Mouse (Mus musculus) midbrain, postnatal 0 days (tissue): ENCODE data around the gene Wdtc1. TPM values are rescaled to one million over a fixed set of nuclear protein-coding genes. Genes with fewer than 3 reads are reported as not detected.

ENCODE experiments used
- ATAC-seq: fragments of 200-750 bp; cut with Nextera tagmentation; 2 replicates; pipeline ENCODE4 v1.8.0; 2017; ENCODE audit warnings: moderate number of reproducible peaks, mild to moderate bottlenecking, moderate TSS enrichment, moderate library complexity; ENCODE audit not compliant: low FRiP score
- DNase-seq: peaks from one replicate; pipeline ENCODE4 v3.0.0-alpha.2; 2015; ENCODE audit warnings: low spot score
- H3K27ac ChIP-seq: fragments of 300-500 bp; sonication (generic); 2 replicates; pipeline ENCODE4 v1.5.1; 2014; ENCODE audit warnings: low read depth, mild to moderate bottlenecking, low read length, mixed read lengths
- H3K27me3 ChIP-seq: fragments of 300-500 bp; sonication (generic); 2 replicates; pipeline ENCODE4 v1.6.1; 2014; ENCODE audit warnings: low read length, control low read depth, mixed read lengths; ENCODE audit not compliant: insufficient read depth
- H3K36me3 ChIP-seq: fragments of 300-500 bp; sonication (generic); 2 replicates; pipeline ENCODE4 v1.6.1; 2014; ENCODE audit warnings: low read length, control low read depth, mixed read lengths; ENCODE audit not compliant: insufficient read depth
- H3K4me1 ChIP-seq: fragments of 300-500 bp; sonication (generic); 2 replicates; pipeline ENCODE4 v1.6.1; 2014; ENCODE audit warnings: mild to moderate bottlenecking, control low read depth, antibody characterized with exemption, low read length, mixed read lengths; ENCODE audit not compliant: insufficient read depth
- H3K4me2 ChIP-seq: fragments of 300-500 bp; sonication (generic); 2 replicates; pipeline ENCODE4 v1.6.1; 2014; ENCODE audit warnings: low read depth, mild to moderate bottlenecking, low read length, mixed read lengths; ENCODE audit not compliant: poor library complexity, severe bottlenecking
- H3K4me3 ChIP-seq: fragments of 300-500 bp; sonication (generic); 2 replicates; pipeline ENCODE4 v1.5.1; 2014; ENCODE audit warnings: low read depth, mild to moderate bottlenecking, low read length, moderate library complexity
- H3K9ac ChIP-seq: fragments of 300-500 bp; sonication (generic); replicated peaks from 2 replicates; pipeline ENCODE4 v1.6.1; 2014; ENCODE audit warnings: mild to moderate bottlenecking, low read length, moderate library complexity, mixed read lengths; ENCODE audit not compliant: poor library complexity, severe bottlenecking
- H3K9me3 ChIP-seq: fragments of 300-500 bp; sonication (generic); 2 replicates; pipeline ENCODE4 v1.6.1; 2016; ENCODE audit warnings: low read length, control low read depth
- CTCF ChIP-seq: IDR thresholded peaks from 2 replicates; pipeline ENCODE4 v1.5.1; 2016; ENCODE audit warnings: antibody characterized with exemption, mild to moderate bottlenecking
- WGBS: fragments of 180-500 bp; shearing (Covaris S2); extraction: QIAGEN DNeasy Blood & Tissue Kit; methylation state at CpG from one replicate; pipeline ENCODE4 v1.1.7; 2014; 5-methylcytosine and 5-hydroxymethylcytosine counted together
- polyA plus RNA-seq: library from polyadenylated mRNA; unstranded; fragments of >200 nt; fragmentation: Nextera tagmentation; extraction: Ambion mirVana; gene quantifications from 2 replicates; pipeline ENCODE4 v1.2.1, GENCODE M21; 2015
- total RNA-seq: library from RNA; depleted of rRNA; stranded (reverse); fragments of >200 nt; gene quantifications from 2 replicates; pipeline ENCODE4 v1.2.3, GENCODE M21; 2014

Gene Wdtc1
- total and polyA plus RNA-seq, 2 experiments from 2014 or later = 15.6 to 54.8 TPM

- peaks cover 48% of the 10 kb centered on the region for H3K36me3 ChIP-seq
- WGBS = 97% methylated on average over 12 of the region's 12 CpGs
These were observed 86.9 kb downstream of the Wdtc1 start for GRCm38 (mm10) chr4:133266248-133266880.

GRCm38 (mm10) chr4:133265759-133266158, 87.5 kb downstream of the Wdtc1 start:
- no peak for DNase-seq
- Histone ChIP-seq H3K27me3 (no peaks in the 10 kb centered on the region), H3K9me3 (no peaks in the 10 kb centered on the region), H3K9ac (no peak overlapping the region), H3K4me1 (no peaks in the 10 kb centered on the region), H3K4me3 (no peak overlapping the region), H3K4me2 (no peak overlapping the region), H3K27ac (no peak overlapping the region), H3K36me3 (peaks cover 48% of the 10 kb centered on the region)
- 96% methylated on average over 4 of the region's 4 CpGs for WGBS
- no peak for TF ChIP-seq CTCF
- no peak for ATAC-seq

More at GRCm38 (mm10) chr4:133266248-133266880, 86.9 kb downstream of the Wdtc1 start:
- Histone ChIP-seq H3K27me3 (no peaks in the 10 kb centered on the region), H3K27ac (no peak overlapping the region), H3K4me3 (no peak overlapping the region), H3K9ac (no peak overlapping the region), H3K9me3 (no peaks in the 10 kb centered on the region), H3K4me2 (no peak overlapping the region), H3K4me1 (no peaks in the 10 kb centered on the region)
- no peak for ATAC-seq
- no peak for DNase-seq
- TF ChIP-seq CTCF = no peak

GRCm38 (mm10) chr4:133265297-133265696, 88.0 kb downstream of the Wdtc1 start:
- no peaks in the 10 kb centered on the region for H3K9me3 ChIP-seq
- no peaks in the 10 kb centered on the region for H3K4me1 ChIP-seq
- H3K27ac ChIP-seq = no peak overlapping the region
- DNase-seq (no peak), ATAC-seq (no peak)
- H3K9ac ChIP-seq = no peak overlapping the region
- no peaks in the 10 kb centered on the region for H3K27me3 ChIP-seq
- TF ChIP-seq CTCF = no peak
- H3K4me3 ChIP-seq = no peak overlapping the region
- WGBS = 98% methylated on average over 3 of the region's 3 CpGs
- peaks cover 47% of the 10 kb centered on the region for H3K36me3 ChIP-seq
- no peak overlapping the region for H3K4me2 ChIP-seq

- Histone ChIP-seq H3K27me3 (no peaks in the 10 kb centered on the region), H3K36me3 (peaks cover 43% of the 10 kb centered on the region)
These were observed 88.7 kb downstream of the Wdtc1 start for GRCm38 (mm10) chr4:133264559-133264958.

GRCm38 (mm10) chr4:133263756-133264155, 89.5 kb downstream of the Wdtc1 start:
- Histone ChIP-seq H3K4me2 (no peak overlapping the region), H3K27ac (no peak overlapping the region), H3K4me1 (no peaks in the 10 kb centered on the region), H3K9ac (no peak overlapping the region), H3K36me3 (peaks cover 35% of the 10 kb centered on the region), H3K4me3 (no peak overlapping the region), H3K27me3 (no peaks in the 10 kb centered on the region), H3K9me3 (no peaks in the 10 kb centered on the region)
- no peak for ATAC-seq
- 94% methylated on average over 5 of the region's 5 CpGs for WGBS
- DNase-seq = no peak
- no peak for TF ChIP-seq CTCF

More at GRCm38 (mm10) chr4:133264559-133264958, 88.7 kb downstream of the Wdtc1 start:
- no peak overlapping the region for H3K27ac ChIP-seq
- no peaks in the 10 kb centered on the region for H3K4me1 ChIP-seq
- TF ChIP-seq CTCF = no peak
- no peak overlapping the region for H3K4me2 ChIP-seq
- H3K9ac ChIP-seq = no peak overlapping the region
- ATAC-seq (no peak), DNase-seq (no peak)
- H3K4me3 ChIP-seq = no peak overlapping the region
- 95% methylated on average over 2 of the region's 2 CpGs for WGBS
- H3K9me3 ChIP-seq = no peaks in the 10 kb centered on the region

GRCm38 (mm10) chr4:133262882-133263281, 90.4 kb downstream of the Wdtc1 start, which contains the start of gene Sytl1:
TSS of gene Sytl1 (minus strand) at chr4:133263113.
- H3K4me3 ChIP-seq = no peak within 1 kb of the TSS
- H3K4me2 ChIP-seq = no peak within 1 kb of the TSS
- H3K4me1 ChIP-seq = no peaks in the 10 kb centered on the region
- ATAC-seq = no peak
- no peaks in the 10 kb centered on the region for H3K27me3 ChIP-seq
- no peak for DNase-seq
- 48% methylated on average over 7 of the region's 7 CpGs for WGBS
- H3K36me3 ChIP-seq = peaks cover 27% of the 10 kb centered on the region
- no peak within 1 kb of the TSS for H3K27ac ChIP-seq
- TF ChIP-seq CTCF = no peak
- H3K9ac ChIP-seq = no peak within 1 kb of the TSS
- H3K9me3 ChIP-seq = no peaks in the 10 kb centered on the region
